Mouse (Mus musculus) heart, postnatal 0 days (tissue): Measurements from ENCODE around the gene Celsr3. TPM values are rescaled to one million over a fixed set of nuclear protein-coding genes. Genes with fewer than 3 reads are reported as not detected.

Source experiments
- ATAC-seq: fragments of 200-750 bp; cut with Nextera tagmentation; 2 replicates; pipeline ENCODE4 v1.8.0; 2017; ENCODE audit warnings: low read depth, moderate number of reproducible peaks, moderate library complexity; ENCODE audit not compliant: insufficient read depth
- DNase-seq: peaks from one replicate; pipeline ENCODE4 v3.0.0-alpha.2; 2016; ENCODE audit warnings: low spot score
- H3K27ac ChIP-seq: fragments of 300-500 bp; sonication (generic); 2 replicates; pipeline ENCODE4 v1.5.1; 2014; ENCODE audit warnings: low read depth, mild to moderate bottlenecking
- H3K27me3 ChIP-seq: fragments of 300-500 bp; sonication (generic); 2 replicates; pipeline ENCODE4 v1.6.1; 2014; ENCODE audit warnings: low read length, mixed read lengths; ENCODE audit not compliant: control insufficient read depth, insufficient read depth
- H3K36me3 ChIP-seq: fragments of 300-500 bp; sonication (generic); replicated peaks from 2 replicates; pipeline ENCODE4 v1.6.1; 2014; ENCODE audit warnings: low read length, mixed read lengths; ENCODE audit not compliant: control insufficient read depth, insufficient read depth
- H3K4me1 ChIP-seq: fragments of 300-500 bp; sonication (generic); 2 replicates; pipeline ENCODE4 v1.6.1; 2014; ENCODE audit warnings: antibody characterized with exemption; ENCODE audit not compliant: control insufficient read depth, insufficient read depth
- H3K4me2 ChIP-seq: fragments of 300-500 bp; sonication (generic); 2 replicates; pipeline ENCODE4 v1.6.1; 2014; ENCODE audit warnings: low read depth, mild to moderate bottlenecking, low read length, moderate library complexity
- H3K4me3 ChIP-seq: fragments of 300-500 bp; sonication (generic); 2 replicates; pipeline ENCODE4 v1.5.1; 2014; ENCODE audit warnings: low read depth, low read length
- H3K9ac ChIP-seq: fragments of 300-500 bp; sonication (generic); replicated peaks from 2 replicates; pipeline ENCODE4 v1.6.1; 2014; ENCODE audit warnings: low read depth, low read length, mixed read lengths
- H3K9me3 ChIP-seq: fragments of 300-500 bp; sonication (generic); replicated peaks from 2 replicates; pipeline ENCODE4 v1.6.1; 2016; ENCODE audit warnings: low read length; ENCODE audit not compliant: control insufficient read depth
- CTCF ChIP-seq: IDR thresholded peaks from 2 replicates; pipeline ENCODE4 v1.5.1; 2016; ENCODE audit warnings: antibody characterized with exemption, control low read depth, low read depth
- EP300 ChIP-seq: IDR thresholded peaks from 2 replicates; pipeline ENCODE4 v1.6.1; 2016; ENCODE audit warnings: antibody characterized with exemption, low read depth
- WGBS: fragments of 180-500 bp; shearing (Covaris S2); extraction: QIAGEN DNeasy Blood & Tissue Kit; methylation state at CpG from one replicate; pipeline ENCODE4 v1.1.7; 2014; 5-methylcytosine and 5-hydroxymethylcytosine counted together
- polyA plus RNA-seq: library from polyadenylated mRNA; unstranded; fragments of >200 nt; fragmentation: Nextera tagmentation; extraction: Ambion mirVana; gene quantifications from 2 replicates; pipeline ENCODE4 v1.2.1, GENCODE M21; 2015
- total RNA-seq: library from RNA; depleted of rRNA; stranded (reverse); fragments of >200 nt; gene quantifications from 2 replicates; pipeline ENCODE4 v1.2.3, GENCODE M21; 2014; ENCODE audit warnings: low replicate concordance

Celsr3 gene
- total and polyA plus RNA-seq, 2 experiments from 2014 or later: 0.14 TPM; not detected in 1

- Histone ChIP-seq H3K27me3 (peaks cover 17% of the 10 kb centered on the region), H3K9me3 (no peaks in the 10 kb centered on the region), H3K4me3 (no peak overlapping the region), H3K27ac (no peak overlapping the region), H3K4me2 (no peak overlapping the region), H3K4me1 (no peaks in the 10 kb centered on the region), H3K9ac (no peak overlapping the region), H3K36me3 (peaks cover 28% of the 10 kb centered on the region)
- DNase-seq (no peak), ATAC-seq (no peak; the same call in 1 of the 2 replicates)
- WGBS: 50% methylated on average over 3 of the region's 3 CpGs
- no peak for TF ChIP-seq EP300
- peak; percentile 67 for TF ChIP-seq CTCF
Measured at GRCm38 (mm10) chr9:108819495-108819894, 6.6 kb upstream of the Celsr3 start.

GRCm38 (mm10) chr9:108820077-108820476, 6.0 kb upstream of the Celsr3 start:
- 57% methylated on average over 5 of the region's 5 CpGs for WGBS
- Histone ChIP-seq H3K36me3 (peaks cover 22% of the 10 kb centered on the region), H3K9me3 (no peaks in the 10 kb centered on the region), H3K4me1 (no peaks in the 10 kb centered on the region), H3K9ac (no peak overlapping the region), H3K4me3 (no peak overlapping the region), H3K27ac (no peak overlapping the region), H3K27me3 (peaks cover 23% of the 10 kb centered on the region), H3K4me2 (no peak overlapping the region)
- TF ChIP-seq EP300 (no peak), CTCF (no peak)
- ATAC-seq: no peak
- no peak for DNase-seq

GRCm38 (mm10) chr9:108824144-108824685, 1.9 kb upstream of the Celsr3 start:
- TF ChIP-seq EP300 (no peak), CTCF (no peak)
- Histone ChIP-seq H3K27me3 (peaks cover 62% of the 10 kb centered on the region), H3K27ac (no peak overlapping the region), H3K4me2 (no peak overlapping the region), H3K4me1 (no peaks in the 10 kb centered on the region), H3K9me3 (no peaks in the 10 kb centered on the region), H3K4me3 (no peak overlapping the region), H3K36me3 (no peaks in the 10 kb centered on the region), H3K9ac (no peak overlapping the region)
- 9% methylated on average over 25 of the region's 25 CpGs for WGBS
- no peak for ATAC-seq
- DNase-seq: no peak

- H3K4me2 ChIP-seq: no peak overlapping the region
- ATAC-seq (no peak), DNase-seq (no peak)
- no peaks in the 10 kb centered on the region for H3K36me3 ChIP-seq
- no peaks in the 10 kb centered on the region for H3K9me3 ChIP-seq
- H3K4me3 ChIP-seq: no peak overlapping the region
- 2% methylated on average over 31 of the region's 31 CpGs for WGBS
- no peak overlapping the region for H3K27ac ChIP-seq
- no peak for TF ChIP-seq CTCF
- no peak for TF ChIP-seq EP300
- H3K9ac ChIP-seq: no peak overlapping the region
- no peaks in the 10 kb centered on the region for H3K4me1 ChIP-seq
- peaks cover 67% of the 10 kb centered on the region for H3K27me3 ChIP-seq
Measured at GRCm38 (mm10) chr9:108824755-108825413, 1.2 kb upstream of the Celsr3 start.

DNA sequence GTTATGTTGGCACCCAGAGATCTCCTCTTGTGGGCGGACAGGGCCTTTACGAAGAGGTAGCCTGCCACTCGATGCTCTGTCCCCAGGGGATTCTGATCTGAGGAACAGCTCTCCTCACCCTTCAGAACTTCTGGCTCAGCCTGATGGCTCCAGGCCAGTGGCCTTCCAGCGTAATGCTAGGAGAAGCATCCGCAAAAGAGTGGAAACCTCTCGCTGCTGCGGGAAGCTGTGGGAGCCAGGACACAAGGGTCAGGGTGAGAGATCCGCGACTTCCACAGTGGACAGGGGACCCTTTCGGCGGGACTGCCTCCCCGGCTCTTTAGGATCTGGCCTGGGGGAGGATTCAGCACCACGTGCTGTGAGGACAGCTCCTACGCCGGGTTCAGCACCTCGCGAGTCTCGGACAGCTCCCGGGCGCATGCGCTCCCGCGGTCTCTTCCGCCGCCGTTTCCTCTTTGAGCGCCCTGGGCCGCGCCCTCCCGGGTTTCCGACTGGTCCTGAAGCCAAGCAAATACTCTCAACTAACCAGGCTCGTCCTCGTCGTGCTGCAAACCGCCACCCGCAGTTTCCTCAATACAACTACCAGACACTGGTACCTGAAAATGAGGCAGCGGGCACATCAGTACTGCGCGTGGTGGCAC, 700 bp downstream of the Celsr3 start:
- ATAC-seq (peak; percentile 71), DNase-seq (peak; percentile 40)
- no peaks in the 10 kb centered on the region for H3K9me3 ChIP-seq
- H3K4me1 ChIP-seq: peaks cover 6% of the 10 kb centered on the region; the same call in 1 of the 2 replicates
- H3K36me3 ChIP-seq: no peaks in the 10 kb centered on the region
- TF ChIP-seq CTCF: no peak
- no peak for TF ChIP-seq EP300
- no peak overlapping the region for H3K9ac ChIP-seq
- H3K4me2 ChIP-seq: peak overlapping the region; percentile 58
- H3K4me3 ChIP-seq: peak overlapping the region; percentile 35
- H3K27me3 ChIP-seq: peaks cover 86% of the 10 kb centered on the region
- WGBS: 3% methylated on average over 39 of the region's 39 CpGs
- no peak overlapping the region for H3K27ac ChIP-seq
